Mouse (Mus musculus) spleen, adult 2 months (tissue): ENCODE results near the gene Gm28036.

ENCODE experiments used
- CTCF ChIP-seq: fragments of 200-500 bp; IDR thresholded peaks from 2 replicates; pipeline ENCODE4 v1.5.1; 2011; ENCODE audit warnings: mild to moderate bottlenecking, inconsistent platforms; ENCODE audit not compliant: insufficient read depth, insufficient read length, insufficient replicate concordance; ENCODE audit errors: extremely low read depth
- POLR2A ChIP-seq: fragments of 200-500 bp; IDR thresholded peaks from 2 replicates; pipeline ENCODE4 v1.6.1; 2011; ENCODE audit warnings: low read depth, low read length, inconsistent platforms

DNA sequence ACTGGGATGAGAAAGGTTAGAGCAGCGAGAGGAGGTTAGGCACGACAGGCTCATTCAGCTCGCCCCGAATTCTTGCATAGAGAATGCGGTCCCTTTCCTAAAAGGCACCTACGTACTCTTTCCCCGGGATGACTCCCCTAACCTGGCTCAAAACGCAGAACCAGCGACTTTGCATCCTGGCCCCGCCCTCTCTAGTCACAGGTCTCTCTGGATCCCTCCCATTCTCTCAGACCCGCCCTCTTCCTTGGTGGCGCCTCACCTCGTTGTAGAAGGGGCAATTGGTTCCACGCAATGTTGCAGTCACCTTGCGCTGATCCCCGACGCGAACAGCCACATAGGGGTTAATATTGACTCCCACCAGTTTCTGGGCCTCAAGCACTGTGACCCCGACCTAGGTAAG lies 79.0 kb downstream of the Gm28036 start:
- TF ChIP-seq POLR2A, result no peak
- TF ChIP-seq CTCF, result no peak
